Mouse (Mus musculus) skeletal muscle tissue, adult 2 months (tissue): Measurements from ENCODE around the gene Ceacam9.

ENCODE experiments used
- DNase-seq: peaks from one replicate; pipeline ENCODE4 v3.0.0-alpha.2; 2012; ENCODE audit warnings: low read depth, low spot score

The Ceacam9 gene

DNA sequence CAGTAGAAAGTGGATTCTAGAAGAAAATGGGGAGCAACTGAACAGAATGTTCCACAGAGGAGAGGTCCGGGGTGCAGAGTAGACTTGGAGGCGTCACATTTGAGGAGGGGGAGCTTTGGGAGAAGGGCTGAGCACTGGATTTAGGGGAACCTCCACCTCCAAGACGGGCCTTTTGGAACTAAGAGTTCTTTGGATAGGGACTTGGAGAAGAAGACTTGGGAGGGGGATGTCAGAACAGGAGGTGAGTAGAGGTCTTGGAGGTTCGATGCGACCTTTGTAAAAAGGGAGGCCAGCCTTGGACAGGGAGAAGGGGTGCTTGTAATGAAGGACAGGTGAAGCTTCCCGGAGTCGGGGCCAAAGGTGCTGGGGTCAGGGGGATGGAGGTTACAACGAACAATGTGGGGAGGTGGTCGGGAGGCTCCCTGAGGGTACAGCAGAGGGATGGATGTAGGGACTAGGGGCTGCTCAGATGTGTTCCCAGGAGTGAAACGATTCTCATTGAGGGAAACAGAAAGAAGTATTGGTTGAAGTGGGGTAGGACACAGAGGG, 17.4 kb downstream of the Ceacam9 start:
- no peak for DNase-seq

DNA sequence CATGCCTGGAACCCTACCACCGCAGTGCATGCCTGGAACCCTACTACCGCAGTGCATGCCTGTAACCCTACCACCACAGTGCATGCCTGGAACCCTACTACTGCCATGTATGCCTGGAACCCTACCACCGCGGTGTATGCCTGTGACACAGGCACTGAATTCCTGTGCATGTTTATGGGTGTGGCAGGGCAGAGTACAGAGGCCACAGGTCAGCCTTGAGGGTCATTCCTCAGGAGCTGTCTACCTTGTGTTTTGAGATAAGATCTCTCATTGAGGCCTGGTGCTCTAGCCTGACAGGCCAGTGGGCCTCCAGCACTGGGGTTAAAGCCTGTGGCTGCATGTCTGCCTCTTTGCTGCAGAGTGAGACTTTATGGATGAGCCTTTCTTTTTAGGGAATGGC, 23.6 kb downstream of the Ceacam9 start:
- no peak for DNase-seq

DNA sequence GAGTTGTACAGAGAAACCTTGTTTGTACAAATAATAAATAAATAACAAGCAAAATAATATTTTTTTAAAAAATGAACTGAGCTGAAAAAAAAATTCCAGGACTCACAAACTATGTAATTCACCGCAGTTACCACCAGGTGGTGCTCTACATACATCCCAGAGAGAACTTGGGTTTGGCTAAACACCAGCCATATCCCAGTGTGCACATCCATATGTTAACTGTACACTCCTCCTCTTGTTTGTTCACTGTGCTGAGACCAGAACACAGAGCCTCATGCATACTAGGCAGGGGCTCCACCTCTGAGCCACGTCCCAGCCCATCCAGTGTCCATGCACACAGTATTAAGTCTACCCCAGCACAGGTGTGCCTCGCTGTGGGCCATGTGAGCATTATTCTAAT, 24.4 kb downstream of the Ceacam9 start:
- peak; percentile 53 for DNase-seq

DNA sequence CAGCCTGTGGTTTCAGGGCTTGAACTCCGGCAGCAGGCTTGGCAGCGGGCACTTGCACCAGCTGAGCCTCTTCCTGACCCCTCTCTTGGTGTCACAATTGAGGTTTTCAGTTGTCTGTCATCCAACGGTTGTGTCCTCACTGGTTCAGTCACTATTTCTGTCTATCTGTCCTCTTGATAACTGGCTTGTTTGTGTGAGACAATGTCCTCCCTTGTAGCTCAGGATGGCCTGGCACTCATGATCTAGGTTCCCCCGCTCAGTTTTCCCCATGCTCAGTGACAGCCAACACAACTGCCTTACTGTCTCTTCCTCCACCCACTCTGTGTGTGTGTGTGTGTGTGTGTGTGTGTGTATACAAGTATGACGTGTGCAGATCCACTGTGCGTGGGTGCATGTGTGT, 25.9 kb downstream of the Ceacam9 start:
- DNase-seq = no peak

DNA sequence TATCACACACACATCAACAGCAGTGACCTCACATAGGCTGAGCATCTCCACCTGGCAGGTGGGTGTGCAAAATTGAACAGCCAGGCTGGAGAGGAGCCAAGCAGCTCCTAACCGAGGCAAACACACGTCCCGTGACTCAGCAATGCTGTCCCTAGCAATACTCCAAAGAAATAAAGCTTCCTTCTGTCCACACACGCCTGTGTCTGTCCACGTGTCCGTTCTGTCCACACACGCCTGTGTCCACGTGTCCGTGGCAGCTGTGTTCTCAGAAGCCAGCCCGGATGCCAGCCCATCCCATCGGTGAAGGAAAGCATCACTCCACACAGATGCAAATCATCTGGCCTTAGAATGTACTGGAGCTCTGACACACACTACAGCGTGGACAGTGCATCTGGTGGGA, 30.3 kb downstream of the Ceacam9 start:
- DNase-seq = no peak

DNA sequence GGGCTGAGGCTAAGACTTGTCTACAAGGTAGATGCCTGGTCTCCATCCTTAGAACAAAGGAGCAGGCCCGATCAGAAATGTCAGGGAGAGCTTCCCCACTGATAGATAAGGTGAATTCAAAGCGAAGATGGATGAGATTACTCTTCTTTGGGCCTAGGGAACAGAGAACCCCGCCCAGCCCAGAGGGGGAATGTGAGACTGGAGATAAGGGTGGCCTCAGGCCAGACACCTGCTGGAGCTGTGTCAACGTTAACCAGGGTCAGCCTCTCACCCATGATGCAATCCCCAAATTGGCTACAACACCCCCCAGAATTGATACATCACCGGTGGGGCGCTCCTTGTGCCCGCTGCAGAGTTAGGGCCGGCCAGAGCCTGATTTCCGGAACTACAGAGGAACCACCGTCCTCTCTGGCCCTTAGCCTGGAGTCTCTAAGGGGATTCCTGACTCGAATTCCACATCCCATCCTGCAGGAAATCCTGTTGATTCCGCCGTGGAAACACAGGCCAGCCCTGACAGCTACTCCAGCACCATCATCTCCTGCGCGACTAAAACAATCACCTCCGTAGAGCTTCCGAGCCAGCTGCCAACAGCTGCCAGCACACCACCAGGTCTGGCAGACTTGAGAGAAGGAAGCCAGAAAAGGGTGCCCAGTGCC, 33.8 kb downstream of the Ceacam9 start:
- no peak for DNase-seq

DNA sequence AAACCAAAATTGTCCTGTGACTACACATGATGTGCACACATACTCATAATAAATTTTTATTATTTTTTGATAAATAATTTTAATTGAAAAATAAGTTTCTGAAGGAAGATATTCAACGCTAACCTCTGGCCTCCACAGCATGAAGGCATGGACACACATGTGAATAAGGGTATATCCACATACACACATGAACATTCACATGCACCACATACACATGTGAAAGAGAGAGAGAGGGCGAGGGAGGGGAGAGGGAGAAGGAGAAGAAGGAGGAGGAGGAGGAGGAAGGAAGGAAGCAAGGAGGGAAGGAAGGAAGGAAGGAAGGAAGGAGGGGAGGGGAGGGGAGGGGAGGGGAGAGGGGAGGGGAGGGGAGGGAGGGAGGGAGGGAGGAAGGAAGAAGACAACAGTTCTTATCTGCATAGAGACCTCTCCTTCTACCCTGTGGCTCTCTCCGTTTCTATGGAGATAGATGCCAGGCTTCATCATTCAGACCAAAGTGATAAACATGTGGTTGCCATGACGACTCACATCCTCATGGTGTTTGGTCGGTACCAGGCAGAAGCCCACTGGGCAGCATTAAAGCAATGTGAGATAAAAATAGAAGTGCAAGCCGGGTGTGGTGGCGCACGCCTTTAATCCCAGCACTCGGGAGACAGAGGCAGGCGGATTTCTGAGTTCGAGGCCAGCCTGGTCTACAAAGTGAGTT, 37.3 kb downstream of the Ceacam9 start:
- no peak for DNase-seq

DNA sequence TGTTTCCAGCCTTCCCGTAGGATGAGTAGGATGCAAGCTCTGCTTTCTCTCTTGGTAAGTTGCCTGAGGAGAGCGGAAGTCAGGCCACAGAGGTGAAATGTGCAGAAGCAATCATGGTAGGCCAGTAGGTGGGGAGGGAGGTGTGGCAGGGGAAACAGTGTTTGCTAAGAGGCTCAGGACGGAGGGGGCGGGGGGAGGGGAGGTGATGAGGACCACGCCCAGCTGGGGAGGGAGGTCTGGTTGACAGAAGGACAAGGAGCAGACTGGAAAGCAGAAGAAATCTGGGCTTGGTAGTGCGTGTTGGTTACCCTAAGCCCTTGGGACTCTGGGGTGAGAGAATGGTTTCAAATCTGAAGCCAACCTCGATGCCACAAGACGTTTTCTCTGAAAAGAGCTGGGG, 38.6 kb downstream of the Ceacam9 start:
- DNase-seq = peak; percentile 84

DNA sequence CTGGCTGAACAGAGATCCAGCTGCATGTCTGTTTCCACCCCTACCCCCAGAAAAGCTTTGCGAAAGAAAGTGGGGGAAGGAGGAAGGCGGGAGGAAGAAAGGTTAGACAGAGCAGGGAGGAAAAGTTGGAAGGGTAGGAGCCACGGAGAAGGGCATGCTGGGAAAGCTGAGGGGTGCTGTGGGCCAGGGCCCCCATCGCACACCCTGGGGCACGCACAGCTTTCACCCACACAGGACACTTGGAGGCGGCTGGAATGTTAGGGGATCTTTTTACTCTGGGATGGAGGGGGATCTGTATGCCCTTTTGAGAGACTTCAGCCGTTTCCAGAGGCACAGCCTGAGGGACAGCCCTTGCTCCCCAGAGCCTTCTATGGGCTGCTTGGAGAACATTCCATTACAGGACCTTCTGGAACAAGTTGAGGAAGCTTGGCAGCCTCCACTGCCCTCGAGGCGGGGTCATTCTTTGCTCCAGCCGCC, 39.3 kb downstream of the Ceacam9 start:
- DNase-seq = peak; percentile 89

DNA sequence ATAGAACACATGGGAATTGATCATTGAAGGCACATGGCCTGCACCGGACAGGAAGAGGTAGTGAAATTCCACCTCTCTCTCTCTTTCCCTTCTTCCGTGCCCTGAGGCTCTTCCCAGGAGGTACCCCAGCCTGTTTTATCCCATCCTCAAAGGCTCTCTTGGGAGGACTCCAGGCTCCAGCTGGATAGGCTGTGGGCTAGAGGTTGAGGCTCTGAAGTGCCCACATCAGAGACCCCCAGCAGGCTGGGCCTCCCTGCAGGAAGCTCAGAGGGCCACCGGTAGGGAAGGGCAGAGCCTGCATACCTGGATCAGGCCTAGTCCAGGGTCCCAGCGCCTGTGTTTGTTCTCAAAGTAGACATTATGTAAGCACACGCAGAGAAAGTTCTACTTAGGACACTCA, 39.9 kb downstream of the Ceacam9 start:
- no peak for DNase-seq

DNA sequence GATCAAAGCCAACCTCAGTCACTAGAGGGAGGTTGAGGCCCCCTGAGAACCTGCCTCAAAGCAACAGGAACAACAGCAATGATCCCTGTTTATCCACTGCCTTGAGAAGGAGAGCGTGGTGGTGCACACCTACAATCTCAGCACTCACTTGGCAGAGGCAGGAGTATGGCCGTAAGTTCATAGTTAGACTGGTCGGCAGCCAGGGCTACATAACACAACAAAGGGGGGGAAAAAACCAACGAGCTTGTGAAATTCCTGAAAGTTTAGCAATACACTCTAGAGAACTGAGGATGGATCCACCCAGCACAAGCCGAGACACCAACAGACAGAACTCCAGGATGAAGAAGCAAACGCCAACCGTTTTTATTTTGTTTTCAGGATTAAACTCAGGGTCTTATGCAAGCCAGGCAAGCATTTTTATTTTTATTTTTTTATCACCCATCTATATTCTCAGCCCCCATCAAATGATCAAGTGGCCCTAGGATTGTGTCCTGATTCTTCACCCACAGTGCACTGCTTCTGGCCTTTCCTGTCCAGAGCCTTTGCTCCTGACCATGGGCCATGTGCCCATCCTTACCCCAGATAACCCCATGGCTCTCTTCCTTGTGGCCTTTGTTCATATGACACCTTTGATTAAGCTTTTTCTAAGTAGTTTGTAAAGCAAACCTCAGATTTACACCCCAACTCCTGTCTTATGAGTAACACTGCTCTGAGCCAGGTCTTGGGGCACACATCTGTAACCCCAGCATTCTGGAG, 41.9 kb downstream of the Ceacam9 start:
- peak; percentile 79 for DNase-seq

DNA sequence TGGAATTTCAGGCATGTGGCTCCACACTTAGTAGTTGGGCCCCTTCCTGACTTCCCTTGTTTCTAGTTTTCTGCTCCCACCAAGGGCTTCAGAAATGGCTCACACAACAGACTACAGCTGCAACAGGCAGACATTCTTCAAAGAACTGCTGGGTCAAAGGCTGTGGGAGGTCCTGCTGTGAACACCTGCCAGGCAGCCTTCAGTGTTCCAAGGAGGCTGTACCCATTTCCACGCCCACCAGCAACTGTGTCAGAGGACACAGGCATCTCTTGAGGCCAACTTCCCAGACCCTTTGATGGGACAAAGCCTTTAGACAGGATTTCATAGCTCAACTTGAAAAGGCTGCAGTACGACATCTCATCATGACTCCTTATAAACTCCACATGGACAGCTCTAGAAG, 44.7 kb downstream of the Ceacam9 start:
- DNase-seq = no peak
